ENCODE assay signal across 16 mouse cellular contexts in the genomic region with DNA sequence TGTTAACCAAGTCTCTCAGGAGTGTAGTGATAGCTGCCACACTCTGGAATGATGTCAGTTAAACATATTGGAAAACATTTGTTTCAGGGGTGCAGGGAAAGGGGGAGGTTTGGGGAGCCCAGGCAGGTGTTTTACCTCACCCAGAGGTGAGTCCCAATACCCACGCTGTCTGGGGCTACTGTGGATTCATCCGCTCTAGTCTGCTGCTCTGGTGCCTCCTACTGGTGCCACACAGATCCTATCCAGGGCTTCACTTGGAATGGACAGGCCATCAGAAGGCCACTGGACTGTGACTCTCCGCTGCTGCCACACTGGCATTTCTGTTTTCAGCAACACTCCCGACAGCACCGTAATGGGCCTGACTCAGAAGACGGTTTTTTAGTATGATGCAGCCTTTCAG. TPM values are rescaled to one million over a fixed set of nuclear protein-coding genes. Genes with fewer than 3 reads are reported as not detected.
DNase-seq lines count a peak whose midpoint lies in the region; ATAC-seq and TF ChIP-seq lines count a peak whose summit lies in the region.
"Had no signal": no experiment of that assay in that cellular context is flagged by ENCODE, and none has a peak within 500 bp of the region (broad histone marks: within the 10 kb centered on the region; RNA-seq: fewer than 3 reads in every experiment).

No protein-coding gene starts in this region.

- TF ChIP-seq POLR2A in CH12.LX (IDR thresholded peaks at IDR 0.05; ENCODE audit: low read depth, low read length): no peak

- H3K4me1 ChIP-seq in hindbrain, postnatal 0 days (ENCODE audit: insufficient read depth, low read length): peaks cover 4% of the 10 kb centered on the region; the same call in 1 of the 2 replicates
- peaks cover 20% of the 10 kb centered on the region for H3K4me1 ChIP-seq in hindbrain, embryonic 10.5 days (replicated peaks)
- no peaks in the 10 kb centered on the region for H3K4me1 ChIP-seq in liver, embryonic 14.5 days (replicated peaks; ENCODE audit: control insufficient read depth in 2 of 2, insufficient read depth in 2 of 2, low read length in 1 of 2)
- no peaks in the 10 kb centered on the region for H3K4me1 ChIP-seq in CH12.LX (ENCODE audit: control insufficient read depth in 1 of 2, insufficient read depth in 2 of 2)
- H3K4me1 ChIP-seq: embryonic facial prominence, embryonic 12.5 days; heart, embryonic 15.5 days; hindbrain, embryonic 15.5 days had no signal

- no peaks in the 10 kb centered on the region for H3K27me3 ChIP-seq in hindbrain, postnatal 0 days (ENCODE audit: insufficient read depth, low read length)
- peaks cover 4% of the 10 kb centered on the region; the same call in 1 of the 2 replicates for H3K27me3 ChIP-seq in hindbrain, embryonic 10.5 days (ENCODE audit: insufficient read depth, poor library complexity, severe bottlenecking)
- no peaks in the 10 kb centered on the region; the same call in 1 of the 2 replicates for H3K27me3 ChIP-seq in liver, embryonic 14.5 days (ENCODE audit: control insufficient read depth, insufficient read depth, low read length)
- peaks cover 93% of the 10 kb centered on the region for H3K27me3 ChIP-seq in CH12.LX (replicated peaks)
- H3K27me3 ChIP-seq: hindbrain, embryonic 15.5 days had no signal

- in situ Hi-C loops in CH12.LX (cut with MboI; ENCODE audit: low pct_ligation_motif_present, low pct_unique_long_range_greater_than_20kb, low sequenced_read_pairs): no loop called here

- no peak for DNase-seq in hindbrain, postnatal 0 days (ENCODE audit: low spot score)
- no peak for DNase-seq in hindbrain, embryonic 10.5 days (ENCODE audit: low spot score)
- DNase-seq in liver, embryonic 14.5 days (ENCODE audit: low read depth in 3 of 3, low spot score in 3 of 3): no peak
- DNase-seq in liver: no peak
- DNase-seq in 3T3-L1 (ENCODE audit: low read depth, low spot score): peak; percentile 16
- no peak for DNase-seq in CH12.LX (ENCODE audit: extremely low read depth)
- no peak for DNase-seq in left cerebral cortex, adult 18-20 months (ENCODE audit: low spot score in 2 of 2)
- DNase-seq: adrenal gland, postnatal 10 days; heart, adult 18-20 months; kidney, adult 18-20 months; lung, adult 18-20 months; right cerebral cortex, postnatal 14 days; thymus, postnatal 14 days had no signal

- no peak overlapping the region for H3K4me3 ChIP-seq in hindbrain, postnatal 0 days (ENCODE audit: low read length)
- H3K4me3 ChIP-seq in hindbrain, embryonic 10.5 days: no peak overlapping the region
- H3K4me3 ChIP-seq in liver, embryonic 14.5 days (ENCODE audit: insufficient read depth in 1 of 2, low read depth in 2 of 2, low read length in 2 of 2): no peak overlapping the region
- no peak overlapping the region for H3K4me3 ChIP-seq in CH12.LX (replicated peaks in 1 of 3; ENCODE audit: low read depth in 2 of 3, low read length in 2 of 3, poor library complexity in 1 of 3)
- H3K4me3 ChIP-seq: embryonic facial prominence, embryonic 12.5 days; heart, embryonic 15.5 days; hindbrain, embryonic 15.5 days had no signal

- no peak for TF ChIP-seq EP300 in liver, embryonic 14.5 days (IDR thresholded peaks at IDR 0.05; ENCODE audit: low read depth)
- TF ChIP-seq EP300 in CH12.LX (IDR thresholded peaks at IDR 0.05; ENCODE audit: low read length): no peak

- H3K9me3 ChIP-seq in hindbrain, postnatal 0 days (ENCODE audit: low read length): no peaks in the 10 kb centered on the region
- no peaks in the 10 kb centered on the region for H3K9me3 ChIP-seq in hindbrain, embryonic 10.5 days
- no peaks in the 10 kb centered on the region for H3K9me3 ChIP-seq in liver, embryonic 14.5 days (ENCODE audit: control insufficient read depth, low read length)
- no peaks in the 10 kb centered on the region for H3K9me3 ChIP-seq in CH12.LX (replicated peaks; ENCODE audit: low read length)
- H3K9me3 ChIP-seq: embryonic facial prominence, embryonic 12.5 days; heart, embryonic 15.5 days; hindbrain, embryonic 15.5 days had no signal

- no peak for ATAC-seq in hindbrain, postnatal 0 days
- no peak for ATAC-seq in liver, embryonic 14.5 days (ENCODE audit: insufficient read depth)

- H3K9ac ChIP-seq in hindbrain, postnatal 0 days (replicated peaks; ENCODE audit: low read length): no peak overlapping the region
- H3K9ac ChIP-seq in liver, embryonic 14.5 days (replicated peaks): no peak overlapping the region
- H3K9ac ChIP-seq in CH12.LX (ENCODE audit: insufficient read depth, low read depth): no peak overlapping the region
- H3K9ac ChIP-seq: embryonic facial prominence, embryonic 12.5 days; heart, embryonic 15.5 days; hindbrain, embryonic 15.5 days had no signal

- TF ChIP-seq RAD21 in CH12.LX (IDR thresholded peaks at IDR 0.05; ENCODE audit: low read depth, low read length): peak; percentile 15

- dilution Hi-C loops in CH12.LX (cut with MboI; ENCODE audit: extremely low pct_ligation_motif_present, extremely low pct_unique_long_range_greater_than_20kb, low sequenced_read_pairs): no loop called here

- no peak overlapping the region for H3K27ac ChIP-seq in hindbrain, postnatal 0 days
- H3K27ac ChIP-seq in hindbrain, embryonic 10.5 days: no peak overlapping the region
- no peak overlapping the region for H3K27ac ChIP-seq in liver, embryonic 14.5 days
- no peak overlapping the region for H3K27ac ChIP-seq in CH12.LX (ENCODE audit: insufficient read depth, low read depth)
- H3K27ac ChIP-seq: embryonic facial prominence, embryonic 12.5 days; heart, embryonic 15.5 days; hindbrain, embryonic 15.5 days had no signal

- H3K79me2 ChIP-seq in CH12.LX (replicated peaks; ENCODE audit: control insufficient read depth, extremely low read depth, insufficient read depth, poor library complexity, severe bottlenecking): no peaks in the 10 kb centered on the region

- WGBS in hindbrain, postnatal 0 days: 47% methylated on average over 6 of the region's 6 CpGs
- 57% methylated on average over 6 of the region's 6 CpGs for WGBS in hindbrain, embryonic 10.5 days
- WGBS in liver, embryonic 14.5 days (ENCODE audit: insufficient replicate concordance): 72% methylated on average over 6 of the region's 6 CpGs

- peaks cover 18% of the 10 kb centered on the region for H3K36me3 ChIP-seq in hindbrain, postnatal 0 days (ENCODE audit: insufficient read depth, low read length)
- H3K36me3 ChIP-seq in hindbrain, embryonic 10.5 days: peaks cover 55% of the 10 kb centered on the region
- no peaks in the 10 kb centered on the region for H3K36me3 ChIP-seq in liver, embryonic 14.5 days (replicated peaks; ENCODE audit: control insufficient read depth, insufficient read depth, low read depth)
- no peaks in the 10 kb centered on the region for H3K36me3 ChIP-seq in CH12.LX (replicated peaks in 1 of 2; ENCODE audit: control insufficient read depth in 1 of 2, insufficient read depth in 1 of 2, low read length in 1 of 2)

- TF ChIP-seq CTCF in hindbrain, postnatal 0 days (IDR thresholded peaks at IDR 0.05; ENCODE audit: low read depth): peak; percentile 46
- 0 out of 2 replicates have a peak, but pooled peaks have one; percentile 28 for TF ChIP-seq CTCF in liver, embryonic 14.5 days (IDR thresholded peaks at IDR 0.05; ENCODE audit: low read depth)
- 0 out of 4 replicates have a peak, but pooled peaks of 1 of the 2 experiments have one; percentile 10 for TF ChIP-seq CTCF in CH12.LX (conservative IDR thresholded peaks at IDR 0.05 in 1 of 2, IDR thresholded peaks at IDR 0.05 in 1 of 2; ENCODE audit: low read depth in 2 of 2, low read length in 2 of 2)

- H3K4me2 ChIP-seq in hindbrain, postnatal 0 days (ENCODE audit: low read depth, low read length): no peak overlapping the region
- H3K4me2 ChIP-seq in liver, embryonic 14.5 days (ENCODE audit: low read depth): no peak overlapping the region
- H3K4me2 ChIP-seq in CH12.LX (ENCODE audit: insufficient read depth, low read depth, poor library complexity, severe bottlenecking): no peak overlapping the region
- H3K4me2 ChIP-seq: embryonic facial prominence, embryonic 12.5 days; heart, embryonic 15.5 days; hindbrain, embryonic 15.5 days had no signal

TF ChIP-seq in CH12.LX, 34 proteins besides CTCF, POLR2A, EP300 and RAD21:
- TF ChIP-seq MAX (IDR thresholded peaks at IDR 0.05; ENCODE audit: low read length) (no peak), MXI1 (IDR thresholded peaks at IDR 0.05; ENCODE audit: low read depth, low read length) (no peak), POLR2AphosphoS2 (IDR thresholded peaks at IDR 0.05; ENCODE audit: low read depth, low read length) (no peak), JUN (IDR thresholded peaks at IDR 0.05; ENCODE audit: insufficient read depth, low read depth, low read length) (no peak)
TF ChIP-seq in CH12.LX: peak in this region for 0.

RNA-seq across cellular contexts. Expression of a gene that starts 7.8 kb away (rescaled TPM):
- total RNA-seq in hindbrain, postnatal 0 days (2014; rRNA removed): 298 and 316 TPM in 2 replicates
- 94.1 and 94.2 TPM in 2 replicates for polyA plus RNA-seq in hindbrain, postnatal 0 days (2015; fragmentation: Nextera tagmentation; extraction: Ambion mirVana)
- polyA plus RNA-seq in hindbrain, embryonic 10.5 days (2016; fragmentation: Nextera tagmentation; extraction: Ambion mirVana): 31.5 and 46.4 TPM in 2 replicates
- polyA plus RNA-seq in liver, embryonic 14.5 days (2012; rRNA removed): 0.44 and 0.53 TPM in 2 replicates
- polyA plus RNA-seq in liver, embryonic 14.5 days (2014; fragmentation: Nextera tagmentation; extraction: Ambion mirVana): 0.72 and 1.1 TPM in 2 replicates
- not detected in 2 replicates for total RNA-seq in CH12.LX (2012; rRNA removed)
- not detected in 2 replicates for total RNA-seq in CH12.LX (2014; rRNA removed)
- not detected in 2 replicates for polyA plus RNA-seq in CH12.LX (2012; ENCODE audit: insufficient read length, low read depth)
- total RNA-seq in left cerebral cortex, adult 18-20 months (2021): 100 to 1,000 TPM; 239 to 243 TPM

Comparison
In these comparisons a context has a peak if more than half of its experiments do, and no peak if none do; other contexts are left out.
1. RNA of a gene that starts 7.8 kb away (polyA plus RNA-seq): 94.1 to 94.2 TPM in hindbrain, postnatal 0 days and 31.5 to 46.4 TPM in hindbrain, embryonic 10.5 days; 0.44 to 1.1 TPM in liver, embryonic 14.5 days and not detected in CH12.LX; every median in the first group is over 10 times any median in the second.